Mouse (Mus musculus) adrenal gland, postnatal 25 days (tissue): Measurements from ENCODE around the gene Olfr829. TPM values are rescaled to one million over a fixed set of nuclear protein-coding genes. Genes with fewer than 3 reads are reported as not detected.
"Not testable (repeated sequence)": the region's sequence is repeated elsewhere in the genome, so short reads cannot be mapped to it uniquely, and the experiment has no call there.

Experiments
- DNase-seq: peaks from one replicate; pipeline ENCODE4 v3.0.0; 2021; ENCODE audit warnings: mixed read lengths
- long read RNA-seq: library from polyadenylated mRNA; stranded (forward); transcript quantifications from one replicate; pipeline ENCODE4 v2.0.0, GENCODE M21; 2021
- total RNA-seq: library from RNA; stranded (reverse); gene quantifications from 2 replicates; pipeline ENCODE4 v1.2.3, GENCODE M21; 2021

Gene Olfr829
- not detected in 2 replicates for total RNA-seq
- long read RNA-seq: 0 reads

DNA sequence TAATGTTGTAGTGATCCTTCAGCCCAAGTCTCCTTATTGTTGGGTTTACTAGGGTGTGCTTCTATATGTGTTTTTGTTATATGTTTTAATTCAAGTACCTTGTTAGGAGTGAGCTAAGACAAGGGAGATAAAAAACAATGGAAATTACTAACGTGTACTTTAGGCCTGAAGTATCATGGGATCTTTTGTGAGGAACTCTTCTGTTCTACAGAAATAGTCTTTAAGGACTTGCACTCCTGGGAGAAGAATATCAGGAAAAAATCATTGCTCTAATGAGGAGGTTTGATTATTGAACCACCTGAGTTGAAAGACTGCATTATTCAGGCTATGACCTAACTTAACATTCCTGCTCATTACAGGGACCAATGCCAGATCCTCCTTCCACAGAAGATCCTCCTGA, at the start of gene Olfr829:
Gene Olfr829 (plus strand): TSS at position 301 of the 400 bp plus-strand sequence.
- no peak for DNase-seq

DNA sequence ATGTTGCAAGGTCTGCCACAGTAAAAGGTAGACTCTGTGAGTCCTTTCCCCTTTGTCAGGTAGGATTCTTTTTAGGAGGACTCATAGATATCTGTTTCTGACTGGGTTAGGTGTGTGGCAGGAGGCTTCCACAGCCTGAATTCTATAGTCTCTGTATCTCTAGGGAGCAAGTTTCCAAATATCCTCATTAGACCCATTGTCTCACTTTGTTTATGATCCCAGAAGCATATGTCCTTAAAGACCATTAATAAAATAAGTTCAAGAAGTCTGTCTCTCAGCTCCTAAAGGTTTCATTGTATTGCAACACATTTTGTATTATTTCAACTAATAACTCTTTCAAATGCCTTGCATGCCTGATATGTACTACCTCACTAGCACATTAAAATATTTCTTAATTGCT, 35.3 kb upstream of the Olfr829 start, which contains the start of gene Olfr828:
Gene Olfr828 (minus strand): TSS at position 101 of the 400 bp plus-strand sequence.
- DNase-seq: no peak

DNA sequence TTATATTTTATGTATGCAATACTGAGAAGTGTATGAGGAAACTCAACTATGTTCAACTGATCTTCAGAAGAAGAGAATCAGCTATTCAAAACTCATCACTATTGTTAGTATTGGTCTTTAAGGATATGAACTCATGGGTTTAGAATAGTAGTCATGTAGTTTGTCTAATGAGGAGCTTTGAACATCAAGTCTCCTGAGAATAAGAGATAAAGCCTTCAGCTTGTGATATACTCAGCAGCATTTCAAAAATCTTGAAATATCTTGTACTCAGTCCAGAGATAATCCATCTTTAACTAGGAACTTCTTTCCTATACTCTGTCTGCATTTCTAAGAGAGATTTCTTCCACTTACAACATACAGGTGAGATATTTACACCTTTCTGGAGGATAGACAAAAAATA, 19.7 kb downstream of the Olfr829 start, which contains the start of gene Olfr830:
Gene Olfr830 (plus strand): TSS at position 301 of the 400 bp plus-strand sequence.
- no peak for DNase-seq

DNA sequence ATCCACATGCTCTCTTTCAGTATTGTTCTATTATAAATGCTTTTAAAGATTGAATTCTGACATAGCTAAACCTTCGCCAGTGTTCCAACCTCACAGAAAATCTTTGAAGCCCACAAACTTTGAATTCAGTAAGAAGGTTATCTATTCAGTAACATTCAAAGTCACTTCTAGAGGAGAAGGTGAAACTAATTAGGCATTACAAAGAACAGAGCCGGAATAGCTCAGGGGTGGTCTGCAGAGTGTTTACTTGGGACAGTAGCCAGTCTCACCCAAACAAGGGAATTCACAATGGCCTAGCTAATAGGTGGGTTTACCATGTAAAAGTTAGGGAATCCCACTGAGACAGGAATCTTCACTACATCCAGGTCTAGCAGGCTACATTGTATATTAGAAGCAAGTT, 53.0 kb downstream of the Olfr829 start:
- not testable (repeated sequence) for DNase-seq

Other genes with a start within 250 kb of the Olfr829 start
- gene Muc16, start 180.4 kb upstream of the Olfr829 start, total RNA-seq: 0.79 and 1.8 TPM in 2 replicates
- gene Olfr24, start 90.9 kb upstream of the Olfr829 start, total RNA-seq: not detected in 2 replicates
- gene Olfr828, start 35.4 kb upstream of the Olfr829 start, total RNA-seq: not detected in 2 replicates
- gene Olfr830, start 19.8 kb downstream of the Olfr829 start, total RNA-seq: not detected in 2 replicates
- gene Olfr832, start 82.2 kb downstream of the Olfr829 start, total RNA-seq: not detected in 2 replicates
- gene Olfr834, start 133.1 kb downstream of the Olfr829 start, total RNA-seq: not detected in 2 replicates
- gene Olfr835, start 177.8 kb downstream of the Olfr829 start, total RNA-seq: not detected in 2 replicates